Mouse (Mus musculus) cortical plate, adult 2 months (tissue): ENCODE measurements at regions not wholly inside any gene's neighbourhood (a gene's known extent, or its start where the extent isn't known, plus 50 kb on each side); places are given as distances from the start of the nearest gene placed in this dataset.

ENCODE experiments used
- H3K27ac ChIP-seq: fragments of 200-500 bp; 2 replicates; pipeline ENCODE4 v1.5.1; 2012; ENCODE audit warnings: low read length, control low read depth, inconsistent platforms; ENCODE audit not compliant: insufficient read depth
- H3K4me1 ChIP-seq: fragments of 200-500 bp; 2 replicates; pipeline ENCODE4 v1.6.1; 2011; ENCODE audit warnings: low read length; ENCODE audit not compliant: control insufficient read depth, insufficient read depth
- H3K4me3 ChIP-seq: fragments of 200-500 bp; 2 replicates; pipeline ENCODE4 v1.5.1; 2011; ENCODE audit warnings: mild to moderate bottlenecking, low read length, control low read depth; ENCODE audit not compliant: insufficient read depth
- CTCF ChIP-seq: fragments of 200-500 bp; IDR thresholded peaks from 2 replicates; pipeline ENCODE4 v1.5.1; 2011; ENCODE audit warnings: mild to moderate bottlenecking, control low read depth, low read length; ENCODE audit not compliant: insufficient read depth; ENCODE audit errors: extremely low read depth
- POLR2A ChIP-seq: fragments of 200-500 bp; IDR thresholded peaks from 2 replicates; pipeline ENCODE4 v1.6.1; 2011; ENCODE audit warnings: mild to moderate bottlenecking, low read length, control low read depth; ENCODE audit not compliant: insufficient read depth; ENCODE audit errors: extremely low read depth

- TF ChIP-seq CTCF (no peak), POLR2A (no peak)
- H3K4me1 ChIP-seq = no peaks in the 10 kb centered on the region; the same call in 1 of the 2 replicates
- H3K4me3 ChIP-seq = no peak overlapping the region
- H3K27ac ChIP-seq = no peak overlapping the region
Measured at GRCm38 (mm10) chr19:14333041-14334012, 264.5 kb downstream of the Tle4 start.

- no peaks in the 10 kb centered on the region; the same call in 1 of the 2 replicates for H3K4me1 ChIP-seq
- TF ChIP-seq CTCF (no peak), POLR2A (no peak)
- no peak overlapping the region for H3K27ac ChIP-seq
- no peak overlapping the region for H3K4me3 ChIP-seq
Measured at GRCm38 (mm10) chr19:14337025-14337424, 260.8 kb downstream of the Tle4 start.

GRCm38 (mm10) chr19:14340759-14341158 is 257.1 kb downstream of the Tle4 start:
- no peaks in the 10 kb centered on the region; the same call in 1 of the 2 replicates for H3K4me1 ChIP-seq
- no peak overlapping the region for H3K27ac ChIP-seq
- no peak overlapping the region for H3K4me3 ChIP-seq
- TF ChIP-seq POLR2A = no peak
- no peak for TF ChIP-seq CTCF

- TF ChIP-seq CTCF = no peak
- TF ChIP-seq POLR2A = no peak
- no peaks in the 10 kb centered on the region for H3K4me1 ChIP-seq
- no peak overlapping the region for H3K27ac ChIP-seq
- no peak overlapping the region for H3K4me3 ChIP-seq
Measured at GRCm38 (mm10) chr19:14343890-14344289, 254.0 kb downstream of the Tle4 start.

GRCm38 (mm10) chr19:14344467-14344866 is 253.4 kb downstream of the Tle4 start:
- Histone ChIP-seq H3K4me3 (no peak overlapping the region), H3K27ac (no peak overlapping the region), H3K4me1 (no peaks in the 10 kb centered on the region)
- TF ChIP-seq POLR2A (no peak), CTCF (no peak)

- TF ChIP-seq CTCF (no peak), POLR2A (no peak)
- H3K27ac ChIP-seq = no peak overlapping the region
- no peak overlapping the region for H3K4me3 ChIP-seq
- no peaks in the 10 kb centered on the region for H3K4me1 ChIP-seq
Measured at GRCm38 (mm10) chr19:14347026-14347425, 250.8 kb downstream of the Tle4 start.

- Histone ChIP-seq H3K27ac (no peak overlapping the region), H3K4me1 (no peaks in the 10 kb centered on the region), H3K4me3 (no peak overlapping the region)
- TF ChIP-seq POLR2A (no peak), CTCF (no peak)
Measured at GRCm38 (mm10) chr19:14347429-14347828, 250.4 kb downstream of the Tle4 start.

GRCm38 (mm10) chr19:14349753-14350152 is 248.1 kb downstream of the Tle4 start:
- Histone ChIP-seq H3K27ac (no peak overlapping the region), H3K4me3 (no peak overlapping the region), H3K4me1 (no peaks in the 10 kb centered on the region)
- TF ChIP-seq CTCF (no peak), POLR2A (no peak)

- Histone ChIP-seq H3K4me3 (no peak overlapping the region), H3K27ac (no peak overlapping the region), H3K4me1 (no peaks in the 10 kb centered on the region)
- no peak for TF ChIP-seq POLR2A
- no peak for TF ChIP-seq CTCF
Measured at GRCm38 (mm10) chr19:14351728-14352340, 246.0 kb downstream of the Tle4 start.
